Mouse (Mus musculus) forelimb bud, embryonic 11.5 days (tissue): ENCODE data around the gene Serpinb1a.
A peak's percentile ranks its signal among the peaks of the same experiment; 100 is the strongest.

Experiments used
- DNase-seq: peaks from one replicate; pipeline ENCODE4 v3.0.0-alpha.2; 2012; ENCODE audit warnings: low read depth, low spot score

The Serpinb1a gene

DNA sequence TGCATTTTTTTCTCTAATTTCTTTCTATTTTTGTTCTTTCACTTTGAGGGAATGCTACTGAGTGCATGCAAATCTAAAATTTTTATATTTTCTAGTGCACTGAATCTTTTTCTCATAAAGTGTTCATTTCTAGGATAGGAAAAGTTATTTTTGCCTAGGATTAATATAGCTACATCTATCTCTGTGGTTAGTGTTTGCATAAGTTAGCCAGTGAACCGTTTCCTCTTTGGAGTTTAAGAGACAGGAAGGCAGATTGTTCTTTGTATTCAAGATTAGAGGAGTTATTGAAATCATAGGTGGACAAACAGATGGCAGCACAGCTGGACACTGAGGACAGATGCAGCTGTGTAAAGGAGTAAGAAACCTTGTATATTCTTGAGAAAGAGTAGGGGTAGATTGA is 11.7 kb downstream of the Serpinb1a start:
- no peak for DNase-seq

DNA sequence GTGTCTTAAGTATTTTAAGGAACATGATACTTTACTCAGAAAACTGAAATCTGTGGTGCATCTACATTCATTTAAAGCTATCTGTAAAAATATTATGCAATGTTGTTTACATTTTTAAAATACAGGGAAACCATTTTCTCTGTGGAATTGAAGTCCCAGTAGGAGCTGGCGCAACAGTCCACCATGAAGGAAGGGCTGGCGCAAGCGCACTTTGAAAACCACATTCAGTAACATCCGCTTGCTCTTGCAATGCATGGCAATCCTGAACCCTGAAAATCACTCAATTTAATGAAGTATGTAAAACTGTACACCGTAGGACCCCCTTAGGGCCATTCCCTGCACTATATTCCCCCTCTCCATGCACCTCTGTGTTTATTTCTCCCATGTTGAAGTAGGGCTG is 16.5 kb downstream of the Serpinb1a start:
- DNase-seq = no peak

DNA sequence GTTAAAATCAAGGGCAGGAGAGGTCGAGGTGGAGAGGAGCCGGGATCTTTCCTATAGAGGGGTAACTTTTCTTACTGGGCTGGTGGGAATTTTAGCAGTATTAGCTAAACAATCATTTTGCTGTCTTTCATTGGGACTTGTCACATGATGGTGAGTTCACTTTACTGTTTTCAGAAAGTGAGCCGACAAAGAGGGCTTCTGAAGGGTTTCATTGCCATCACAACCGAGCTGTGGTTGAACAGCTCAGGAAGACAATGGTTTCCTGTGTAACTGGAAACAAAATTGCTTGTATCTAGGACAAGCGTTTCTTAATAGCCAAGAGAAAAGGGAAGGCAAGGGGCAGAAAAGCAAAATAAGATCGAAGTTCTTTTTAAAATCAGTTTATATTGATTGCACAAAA is 17.7 kb downstream of the Serpinb1a start:
- DNase-seq = no peak

DNA sequence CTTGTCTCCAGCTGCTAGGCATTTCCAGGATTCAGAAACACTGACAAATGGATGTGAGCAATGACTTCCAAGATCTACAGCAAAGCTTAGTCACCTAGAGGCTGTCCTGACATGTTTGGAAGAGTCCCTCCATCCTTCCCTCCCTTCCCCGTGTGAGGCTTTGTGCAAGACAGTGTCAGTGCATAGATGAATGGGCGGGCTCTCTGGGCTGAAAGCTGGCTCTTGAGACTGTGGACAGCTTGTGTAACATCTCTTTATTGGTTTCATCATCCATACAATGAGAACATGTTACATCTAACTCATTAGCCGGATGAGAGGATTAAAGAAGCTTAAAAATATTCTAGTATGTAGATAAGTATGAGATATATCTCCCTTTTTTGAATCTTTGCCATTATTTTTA is 18.2 kb downstream of the Serpinb1a start:
- DNase-seq = no peak

DNA sequence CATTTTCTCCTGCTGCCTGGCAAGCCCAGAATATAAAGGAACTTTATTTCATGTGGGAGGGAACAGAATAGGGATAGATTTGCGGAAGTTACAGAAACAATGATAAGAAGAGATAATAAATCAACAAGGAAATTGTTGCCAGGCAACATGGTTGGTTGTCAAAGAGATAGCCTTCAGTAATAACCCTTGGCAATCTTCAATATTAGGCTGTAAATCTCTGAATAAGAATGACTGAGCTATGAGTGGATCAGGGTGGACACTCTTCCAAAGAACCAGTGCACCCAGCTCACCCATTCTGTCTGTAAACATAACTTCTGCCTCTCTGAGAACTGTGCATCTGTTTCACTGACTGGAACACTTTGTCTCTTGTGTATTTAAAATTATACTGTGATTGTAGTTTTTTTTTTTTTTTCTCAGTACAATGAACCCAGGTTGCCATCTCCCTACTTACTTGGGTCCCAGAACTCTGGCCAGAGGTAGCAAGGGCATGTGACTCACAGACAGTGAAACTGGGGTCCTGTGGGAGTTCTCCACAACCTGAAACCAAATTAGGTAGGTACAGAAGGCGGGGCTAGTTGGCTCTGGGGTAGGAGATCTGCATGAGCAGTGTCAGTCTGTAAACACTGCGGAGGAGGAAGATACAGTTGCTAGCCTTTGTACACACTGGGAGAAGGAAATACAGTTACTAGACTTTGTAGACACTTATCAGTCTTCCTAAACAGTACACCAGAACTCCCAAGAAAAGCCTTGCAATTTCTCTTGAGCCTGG is 19.3 kb downstream of the Serpinb1a start:
- DNase-seq = no peak

DNA sequence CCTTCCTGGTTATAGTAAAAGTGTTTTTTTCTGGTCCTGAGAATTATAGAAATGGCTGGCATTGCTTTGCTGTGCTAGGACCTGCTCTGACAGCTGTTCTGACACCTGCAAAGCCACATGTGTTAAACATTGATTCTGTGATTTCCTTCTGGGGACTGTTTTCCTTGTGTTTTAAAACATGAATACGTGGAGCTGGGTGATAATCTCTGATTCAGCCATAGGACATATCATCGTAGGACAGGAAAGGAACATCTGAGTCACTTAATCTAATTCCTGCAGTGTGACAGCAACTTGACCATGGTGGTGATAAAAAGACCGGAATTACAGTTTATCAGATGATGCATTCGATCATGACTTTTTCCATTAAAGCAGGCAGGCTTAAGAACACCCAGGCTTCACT is 22.1 kb downstream of the Serpinb1a start:
- no peak for DNase-seq

DNA sequence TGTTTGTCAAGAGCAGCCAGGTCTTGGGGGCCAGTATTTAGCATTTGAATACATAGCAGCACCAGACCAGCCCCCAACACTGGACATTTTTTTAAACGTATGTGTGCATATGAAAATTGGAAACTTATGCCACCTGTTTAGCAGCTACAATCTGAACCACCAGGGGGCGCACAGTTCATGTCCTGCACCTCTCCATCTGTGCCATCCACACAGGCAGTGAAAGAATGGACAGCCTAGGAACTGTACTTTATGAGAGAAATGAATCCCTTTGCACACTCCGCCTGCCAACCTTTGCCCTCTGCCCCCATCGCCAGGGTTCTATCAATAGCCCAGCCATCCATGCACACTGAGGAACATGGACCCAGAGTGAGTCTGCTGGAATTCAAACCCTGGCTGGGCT is 23.0 kb downstream of the Serpinb1a start:
- DNase-seq = peak; percentile 36

DNA sequence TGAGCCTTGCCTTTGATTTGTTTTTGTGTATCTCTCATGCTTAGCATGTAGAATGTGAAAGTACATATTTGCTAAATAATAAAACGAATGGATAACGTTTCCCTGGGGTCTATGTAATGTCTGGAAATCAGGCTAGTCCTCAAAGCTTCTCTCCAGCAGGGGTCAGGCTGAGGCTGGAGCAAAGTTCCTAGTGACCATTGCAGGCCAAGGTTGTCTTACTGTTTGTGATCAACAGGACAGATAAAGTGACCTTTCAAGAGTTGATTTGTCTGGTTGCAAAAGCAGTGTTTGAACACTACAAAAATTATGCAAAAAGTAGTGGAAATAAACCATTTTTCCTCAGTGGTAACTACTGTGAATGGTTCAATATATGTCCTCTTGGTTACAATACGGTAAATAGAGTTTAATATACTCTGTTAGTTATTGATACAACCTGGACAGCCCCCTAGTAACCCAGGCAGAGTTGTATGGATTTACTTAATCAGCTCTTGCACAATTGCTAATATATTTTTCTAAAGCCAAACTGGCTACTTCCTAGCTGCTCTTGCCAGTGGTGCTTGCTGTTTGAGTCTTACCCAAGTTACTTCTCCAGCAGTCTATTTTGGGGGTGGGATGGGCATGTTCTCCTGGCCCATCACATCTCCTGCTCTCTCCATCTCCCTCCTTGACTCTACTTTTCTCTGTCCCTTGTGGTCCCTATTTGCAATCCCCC is 23.7 kb downstream of the Serpinb1a start:
- DNase-seq = no peak

DNA sequence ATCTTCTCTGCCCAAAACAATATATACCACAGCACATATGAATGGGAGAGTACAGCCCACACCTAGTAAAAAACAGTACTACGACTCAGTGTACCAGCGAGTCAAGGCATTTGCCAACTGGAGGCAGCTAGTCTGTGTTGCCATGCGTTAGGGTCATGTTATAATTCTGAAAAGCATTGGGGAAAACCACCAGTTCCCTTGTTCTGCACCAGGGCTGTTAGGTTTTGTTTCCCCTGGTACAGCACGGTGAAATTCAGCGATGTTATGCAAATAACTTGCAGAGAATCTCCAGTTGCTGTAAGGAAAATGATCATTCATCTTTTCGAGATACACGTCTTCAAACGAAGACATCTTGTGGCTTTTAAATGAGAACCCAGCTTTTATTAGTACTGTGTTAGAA is 25.4 kb downstream of the Serpinb1a start:
- DNase-seq = no peak

DNA sequence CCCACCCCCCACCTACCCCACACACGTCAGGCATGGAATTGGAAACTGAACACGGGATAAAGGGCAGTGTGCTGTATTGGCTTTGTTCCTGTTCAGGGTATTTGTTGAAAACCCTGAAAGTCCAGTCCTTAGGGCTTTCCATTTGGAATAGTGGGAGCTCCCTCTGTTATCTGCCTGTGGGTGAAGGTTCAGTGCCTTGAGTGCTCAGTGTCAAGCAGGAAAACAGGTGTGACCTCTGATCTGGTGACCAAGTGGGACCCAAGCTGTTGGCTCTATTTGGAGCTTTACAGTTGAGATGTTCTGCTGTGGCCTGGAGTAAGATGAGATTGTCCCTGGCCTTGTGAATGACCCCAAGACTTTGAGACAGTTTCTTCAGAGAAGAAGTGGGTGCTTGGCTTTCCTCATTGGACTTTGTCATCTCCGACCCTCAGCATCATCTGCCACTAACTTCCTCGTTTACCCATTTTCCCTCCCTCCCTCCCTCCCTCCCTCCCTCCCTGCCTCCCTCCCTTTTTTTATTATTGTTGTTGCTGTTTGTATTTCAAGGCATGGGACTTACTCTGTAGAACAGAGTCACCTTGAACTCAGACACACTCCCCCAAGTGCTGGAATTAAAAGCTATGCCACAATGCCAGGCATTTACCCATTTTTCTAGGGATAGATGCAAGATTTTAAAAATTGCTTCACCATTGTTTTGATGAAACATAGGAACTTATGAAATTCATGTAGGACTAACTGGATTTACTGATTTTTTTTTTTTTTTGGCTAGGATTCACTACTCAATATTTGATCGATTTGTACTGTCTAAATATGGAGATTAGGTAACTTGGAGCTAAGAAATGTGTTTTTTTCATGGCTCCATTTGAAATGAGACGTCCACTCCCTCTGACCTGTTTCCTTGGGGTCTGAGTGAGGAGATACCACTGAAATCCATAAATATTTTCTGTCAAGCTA is 26.3 kb downstream of the Serpinb1a start:
- no peak for DNase-seq

DNA sequence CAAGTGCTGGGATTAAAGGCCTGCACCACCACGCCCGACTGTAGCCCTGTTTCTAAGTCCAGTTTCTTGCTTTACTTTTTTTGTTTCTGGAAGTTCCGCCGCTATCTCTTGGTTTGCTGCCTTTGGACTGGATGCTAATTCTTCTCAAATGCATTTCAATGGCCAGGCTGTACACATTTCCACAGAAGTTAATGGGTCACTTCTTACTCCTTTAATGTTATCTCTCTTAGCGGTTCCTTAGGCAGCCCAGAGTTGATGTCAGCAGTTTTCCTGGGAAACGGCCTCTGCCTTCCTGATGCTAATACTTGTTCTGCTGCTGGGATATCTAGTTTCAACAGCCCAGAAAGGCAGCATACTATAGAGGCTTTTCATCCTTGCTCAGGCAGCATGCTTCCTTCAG is 27.9 kb downstream of the Serpinb1a start:
- DNase-seq = no peak

DNA sequence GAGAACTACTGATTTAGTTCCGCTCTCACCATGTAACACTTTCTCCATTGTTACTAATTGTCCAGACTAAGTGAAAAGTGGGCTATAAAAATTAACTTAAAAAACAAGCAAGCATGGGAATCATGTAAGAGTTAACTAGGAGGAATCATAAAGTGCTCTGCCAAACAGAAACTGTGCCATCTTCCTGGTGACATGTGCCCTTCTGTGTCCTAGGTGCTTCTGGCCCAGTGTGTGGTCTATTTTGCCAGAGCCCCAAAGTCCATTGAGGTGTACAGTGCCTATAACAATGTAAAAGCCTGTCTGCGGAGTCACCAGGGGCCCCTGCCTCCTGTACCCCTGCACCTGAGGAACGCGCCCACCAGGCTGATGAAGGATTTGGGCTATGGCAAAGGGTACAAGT is 29.3 kb downstream of the Serpinb1a start:
- DNase-seq = no peak

DNA sequence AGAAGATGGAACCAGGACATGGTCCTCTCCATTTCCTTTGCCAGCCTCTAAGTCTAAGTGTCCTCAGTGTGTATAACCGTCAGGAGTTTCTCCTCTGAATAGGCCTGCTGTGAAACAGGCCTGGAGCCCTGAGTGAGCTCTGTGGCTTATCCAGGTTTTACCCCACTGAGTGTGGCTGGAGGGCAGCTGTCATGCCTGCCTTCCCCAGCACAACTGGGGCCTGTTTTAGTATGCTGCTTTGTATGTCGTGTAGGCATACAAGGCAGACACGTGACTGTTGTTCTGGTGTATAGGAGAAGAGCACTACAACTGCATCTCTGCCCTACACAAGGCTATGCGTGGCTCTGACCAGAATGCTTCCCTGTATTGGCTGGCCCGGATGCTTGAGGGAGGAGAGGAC is 31.1 kb downstream of the Serpinb1a start:
- no peak for DNase-seq

DNA sequence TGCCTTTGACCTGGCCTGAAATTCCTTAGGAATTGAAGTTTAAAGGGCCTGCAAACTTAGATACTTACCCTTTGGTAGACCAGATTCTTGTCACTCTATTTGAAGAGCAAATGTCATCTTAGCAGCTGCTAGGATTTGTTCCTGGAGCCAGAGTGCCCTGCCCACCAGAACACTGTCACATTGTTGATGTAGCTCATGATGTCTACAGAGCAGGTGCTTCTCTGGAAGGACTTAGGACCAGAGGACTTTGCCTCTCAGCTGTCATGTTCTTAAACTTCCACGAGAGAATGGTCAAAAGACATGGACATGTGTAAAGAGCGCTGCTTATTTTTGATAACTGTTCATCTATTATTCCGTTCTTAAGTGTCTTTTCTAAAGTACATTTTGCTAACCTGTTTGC is 31.7 kb downstream of the Serpinb1a start:
- no peak for DNase-seq

DNA sequence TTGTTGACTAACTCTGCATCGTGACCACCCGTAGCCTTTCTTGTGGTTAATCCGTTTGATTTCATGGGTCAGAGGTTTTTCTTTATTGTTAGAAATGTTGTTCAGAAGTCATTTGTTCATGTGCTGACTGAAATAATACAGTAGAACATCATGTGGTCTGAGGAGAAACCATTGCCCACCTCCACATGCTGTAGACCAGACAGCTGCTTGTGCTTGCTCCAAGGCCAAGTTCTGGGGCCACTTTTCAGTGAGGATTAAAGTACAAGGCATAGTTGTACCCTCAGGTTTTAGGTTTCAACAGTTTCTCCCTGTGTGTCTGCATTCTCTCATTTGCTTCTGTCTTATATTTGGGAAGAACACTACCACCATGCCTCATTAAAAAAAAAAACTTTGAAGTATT is 43.4 kb downstream of the Serpinb1a start:
- no peak for DNase-seq

DNA sequence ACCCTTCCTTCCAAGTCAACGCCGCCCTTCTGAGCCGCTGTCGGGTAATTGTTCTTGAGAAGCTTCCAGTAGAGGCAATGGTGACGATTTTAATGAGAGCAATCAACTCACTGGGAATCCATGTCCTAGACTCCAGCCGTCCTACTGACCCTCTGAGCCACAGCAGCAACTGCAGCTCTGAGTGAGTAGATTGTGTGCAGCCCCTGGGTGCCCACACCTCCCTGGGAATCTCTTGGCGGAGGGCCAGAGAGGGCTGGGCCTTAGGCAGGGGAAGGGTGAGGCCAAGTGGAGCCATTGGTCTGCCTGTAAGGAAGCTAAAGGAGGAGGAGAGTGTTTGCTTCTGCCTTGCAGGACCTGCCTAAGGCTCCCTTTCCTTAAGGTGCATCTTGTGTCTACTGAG is 44.2 kb downstream of the Serpinb1a start:
- no peak for DNase-seq

DNA sequence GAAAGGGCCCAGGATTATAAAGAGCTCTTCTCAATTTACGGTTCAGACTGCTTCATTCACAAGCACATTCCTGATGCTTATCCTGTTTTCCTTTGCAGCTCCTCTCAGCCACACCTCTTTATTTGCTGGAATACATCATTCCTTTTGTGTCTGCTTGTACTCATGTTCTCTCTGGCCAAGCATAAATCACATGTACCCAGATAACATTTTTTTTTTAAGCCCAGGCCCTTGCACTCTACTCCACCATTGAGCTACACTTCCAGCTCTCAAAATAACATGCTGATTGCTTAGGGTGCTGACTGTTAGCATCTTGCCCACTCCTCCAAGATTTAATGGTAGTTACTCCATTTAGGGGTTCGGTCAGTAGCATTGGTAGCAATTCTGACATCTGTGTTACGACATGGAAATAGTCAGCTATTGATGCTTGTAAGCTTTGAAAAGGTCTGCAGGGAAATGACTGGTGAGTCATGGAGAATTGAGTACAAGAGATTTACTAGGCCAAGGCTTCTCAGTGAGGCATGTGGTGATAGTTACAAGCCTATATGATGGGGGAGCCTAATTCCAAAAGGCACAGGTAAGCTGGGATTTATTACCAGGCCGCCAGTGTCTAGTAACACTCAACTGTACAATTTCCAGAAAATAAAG is 47.2 kb downstream of the Serpinb1a start:
- no peak for DNase-seq

DNA sequence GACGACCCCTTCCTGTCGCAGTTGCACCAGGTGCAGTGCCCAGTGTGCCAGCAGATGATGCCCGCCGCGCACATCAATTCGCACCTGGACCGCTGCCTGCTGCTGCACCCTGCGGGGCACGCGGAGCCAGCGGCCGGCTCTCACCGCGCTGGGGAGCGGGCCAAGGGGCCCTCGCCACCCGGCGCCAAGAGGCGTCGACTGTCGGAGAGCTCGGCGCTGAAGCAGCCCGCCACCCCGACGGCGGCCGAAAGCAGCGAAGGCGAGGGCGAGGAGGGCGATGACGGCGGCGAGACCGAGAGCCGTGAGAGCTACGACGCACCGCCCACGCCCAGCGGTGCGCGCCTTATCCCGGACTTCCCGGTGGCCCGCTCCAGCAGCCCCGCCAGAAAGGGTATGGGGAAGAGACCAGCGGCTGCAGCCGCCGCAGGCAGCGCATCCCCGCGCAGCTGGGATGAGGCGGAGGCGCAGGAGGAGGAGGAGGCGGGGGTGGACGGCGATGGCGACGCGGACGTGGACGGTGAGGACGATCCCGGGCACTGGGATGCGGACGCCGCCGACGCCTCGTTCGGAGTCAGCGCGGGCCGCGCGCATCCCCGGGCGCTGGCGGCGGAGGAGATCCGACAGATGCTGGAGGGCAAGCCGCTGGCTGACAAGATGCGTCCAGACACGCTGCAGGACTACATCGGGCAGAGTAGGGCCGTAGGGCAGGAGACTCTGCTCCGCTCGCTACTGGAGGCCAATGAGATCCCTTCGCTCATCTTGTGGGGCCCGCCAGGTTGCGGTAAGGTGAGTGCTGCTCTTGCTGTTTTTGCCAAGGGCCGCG is 48.5 kb downstream of the Serpinb1a start, which contains the start of gene D930007J09Rik:
D930007J09Rik (minus strand) TSS at position 591 of the 823 bp plus-strand sequence.
- no peak for DNase-seq

DNA sequence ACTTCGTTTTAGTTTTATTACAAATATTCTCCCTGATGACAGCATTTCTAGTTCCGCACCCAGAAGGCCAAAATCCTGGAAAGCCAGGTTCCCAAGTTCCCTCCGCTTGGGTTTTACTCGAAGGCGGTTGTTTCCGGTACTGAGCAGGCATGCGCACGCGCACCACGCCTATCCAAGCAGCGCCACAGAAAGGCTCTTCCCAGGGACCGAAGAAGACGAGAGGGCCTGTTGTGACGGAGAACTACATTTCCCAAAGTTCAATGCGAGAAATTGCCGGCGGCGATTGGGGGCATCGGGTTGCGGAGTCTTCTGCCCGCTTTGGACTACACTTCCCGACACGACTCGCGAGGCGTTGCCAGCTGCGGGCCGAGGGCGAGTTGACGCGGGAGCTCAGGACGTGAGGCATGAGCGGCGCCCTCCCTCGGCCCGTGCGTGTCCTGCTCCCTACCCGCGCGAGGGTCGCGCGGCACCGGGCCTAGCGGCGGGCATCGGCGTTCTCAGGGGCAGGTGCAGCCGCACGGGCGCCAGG is 49.2 kb downstream of the Serpinb1a start, which contains the start of gene Wrnip1:
Wrnip1 (plus strand) TSS at position 346 of the 529 bp plus-strand sequence.
- peak; percentile 99 for DNase-seq

DNA sequence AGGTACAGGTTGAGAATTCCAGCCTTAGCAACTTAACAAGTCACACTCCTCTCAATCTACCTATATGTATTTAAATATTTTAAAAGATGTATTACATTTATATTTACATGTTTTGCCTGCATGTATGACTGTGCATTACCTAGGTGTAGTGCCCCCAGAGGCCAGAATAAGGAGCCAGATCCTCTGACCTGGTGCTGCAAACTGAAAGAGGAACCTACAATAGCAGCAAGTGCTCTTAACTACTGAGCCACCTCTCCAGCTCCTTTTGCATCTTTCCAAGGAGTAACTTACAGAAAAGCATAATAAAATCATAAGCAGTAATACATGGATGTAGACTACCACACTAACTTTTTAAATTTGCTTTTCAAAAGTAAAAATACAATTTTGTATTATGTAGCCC is 50.1 kb downstream of the Serpinb1a start:
- no peak for DNase-seq
